Mouse (Mus musculus) mouse embryonic stem cell (cell line): ENCODE results near the gene Ubac2.

Experiments
- in situ Hi-C, 2 experiments: fragments of 300-500 bp; cut with MboI; formaldehyde crosslinking; loops; 1 replicate in 1 of 2; 3 replicates in 1 of 2; pipeline ENCODE4 v1.14.3; 2019 to 2020; ENCODE audit warnings: low sequenced_read_pairs in 2 of 2, low pct_unique_long_range_greater_than_20kb in 1 of 2, mixed read lengths in 1 of 2; ENCODE audit not compliant: unreplicated experiment in 1 of 2

Ubac2 gene

GRCm38 (mm10) chr14:121916311-121917094 lies 38.1 kb downstream of the Ubac2 start:
- in situ Hi-C loops, result no loop called here

GRCm38 (mm10) chr14:121918266-121918665 lies 39.8 kb downstream of the Ubac2 start:
- in situ Hi-C loops, result no loop called here

- in situ Hi-C loops, result no loop called here
Observed at GRCm38 (mm10) chr14:121919752-121920151, 41.3 kb downstream of the Ubac2 start.

GRCm38 (mm10) chr14:121920511-121921124 lies 42.2 kb downstream of the Ubac2 start:
- in situ Hi-C loops, result no loop called here

- in situ Hi-C loops, result no loop called here
Observed at GRCm38 (mm10) chr14:121922016-121922415, 43.6 kb downstream of the Ubac2 start.

- in situ Hi-C loops, result no loop called here
Observed at GRCm38 (mm10) chr14:121922731-121923130, 44.3 kb downstream of the Ubac2 start.

- in situ Hi-C loops, result no loop called here
Observed at GRCm38 (mm10) chr14:121924876-121925275, 46.5 kb downstream of the Ubac2 start.

- in situ Hi-C loops, result no loop called here
Observed at GRCm38 (mm10) chr14:121926901-121927300, 48.5 kb downstream of the Ubac2 start.

- in situ Hi-C loops, result no loop called here
Observed at GRCm38 (mm10) chr14:121927451-121927850, 49.0 kb downstream of the Ubac2 start.

GRCm38 (mm10) chr14:121928375-121929137 lies 50.1 kb downstream of the Ubac2 start:
- in situ Hi-C loops, result no loop called here

GRCm38 (mm10) chr14:121929243-121929951 lies 51.0 kb downstream of the Ubac2 start:
- in situ Hi-C loops, result no loop called here

- in situ Hi-C loops, result loop anchor here in 1 of 2 experiments (5.0 kb wide), 1 partner anchor 131 kb away; no protein-coding TSS in a partner anchor
Observed at GRCm38 (mm10) chr14:121930731-121931383, 52.4 kb downstream of the Ubac2 start.

- in situ Hi-C loops, result loop anchor here in 1 of 2 experiments (5.0 kb wide), 1 partner anchor 131 kb away; no protein-coding TSS in a partner anchor
Observed at GRCm38 (mm10) chr14:121931594-121931993, 53.2 kb downstream of the Ubac2 start.

GRCm38 (mm10) chr14:121932180-121932579 lies 53.8 kb downstream of the Ubac2 start:
- in situ Hi-C loops, result loop anchor here in 1 of 2 experiments (5.0 kb wide), 1 partner anchor 130 kb away; no protein-coding TSS in a partner anchor

GRCm38 (mm10) chr14:121933906-121934596 lies 55.6 kb downstream of the Ubac2 start:
- in situ Hi-C loops, result loop anchor here in 1 of 2 experiments (5.0 kb wide), 1 partner anchor 128 kb away; no protein-coding TSS in a partner anchor

- in situ Hi-C loops, result loop anchor here in 1 of 2 experiments (5.0 kb wide), 1 partner anchor 128 kb away; no protein-coding TSS in a partner anchor
Observed at GRCm38 (mm10) chr14:121934597-121934946, 56.2 kb downstream of the Ubac2 start.

- in situ Hi-C loops, result no loop called here
Observed at GRCm38 (mm10) chr14:121936356-121936755, 57.9 kb downstream of the Ubac2 start.
